Mouse (Mus musculus) lung, embryonic 14.5 days (tissue): Measurements from ENCODE around the gene Rps21. TPM values are rescaled to one million over a fixed set of nuclear protein-coding genes. Genes with fewer than 3 reads are reported as not detected.

Experiments used
- ATAC-seq: fragments of 200-750 bp; cut with Nextera tagmentation; 2 replicates; pipeline ENCODE4 v1.8.0; 2017; ENCODE audit warnings: mild to moderate bottlenecking, moderate TSS enrichment, moderate library complexity; ENCODE audit not compliant: insufficient read depth
- DNase-seq: peaks from one replicate; pipeline ENCODE4 v3.0.0-alpha.2; 2015
- H3K27ac ChIP-seq: fragments of 300-500 bp; sonication (generic); 2 replicates; pipeline ENCODE4 v1.5.1; 2014; ENCODE audit warnings: low read depth, mild to moderate bottlenecking, moderate library complexity
- H3K27me3 ChIP-seq: fragments of 300-500 bp; sonication (generic); 2 replicates; pipeline ENCODE4 v1.6.1; 2014; ENCODE audit warnings: low read length, control low read depth; ENCODE audit not compliant: insufficient read depth
- H3K36me3 ChIP-seq: fragments of 300-500 bp; sonication (generic); 2 replicates; pipeline ENCODE4 v1.6.1; 2014; ENCODE audit warnings: control low read depth; ENCODE audit not compliant: insufficient read depth
- H3K4me1 ChIP-seq: fragments of 300-500 bp; sonication (generic); 2 replicates; pipeline ENCODE4 v1.6.1; 2014; ENCODE audit warnings: antibody characterized with exemption, control low read depth; ENCODE audit not compliant: insufficient read depth
- H3K4me2 ChIP-seq: fragments of 300-500 bp; sonication (generic); 2 replicates; pipeline ENCODE4 v1.6.1; 2014; ENCODE audit warnings: mild to moderate bottlenecking
- H3K4me3 ChIP-seq: fragments of 300-500 bp; sonication (generic); 2 replicates; pipeline ENCODE4 v1.5.1; 2014; ENCODE audit warnings: low read depth, low read length
- H3K9ac ChIP-seq: fragments of 300-500 bp; sonication (generic); 2 replicates; pipeline ENCODE4 v1.6.1; 2014
- H3K9me3 ChIP-seq: fragments of 300-500 bp; sonication (generic); 2 replicates; pipeline ENCODE4 v1.6.1; 2016; ENCODE audit warnings: low read depth, low read length, control low read depth
- CTCF ChIP-seq: IDR thresholded peaks from 2 replicates; pipeline ENCODE4 v1.5.1; 2016; ENCODE audit warnings: antibody characterized with exemption, low read depth
- whole genome bisulfite sequencing: fragments of 180-500 bp; shearing (Covaris S2); extraction: QIAGEN DNeasy Blood & Tissue Kit; methylation state at CpG from one replicate; pipeline ENCODE4 v1.1.7; 2014; 5-methylcytosine and 5-hydroxymethylcytosine counted together
- polyA plus RNA-seq: library from polyadenylated mRNA; unstranded; fragments of >200 nt; fragmentation: Nextera tagmentation; extraction: Ambion mirVana; gene quantifications from 2 replicates; pipeline ENCODE4 v1.2.1, GENCODE M21; 2014

Gene Rps21
- polyA plus RNA-seq, 1 experiment from 2014 or later = 630 TPM

DNA sequence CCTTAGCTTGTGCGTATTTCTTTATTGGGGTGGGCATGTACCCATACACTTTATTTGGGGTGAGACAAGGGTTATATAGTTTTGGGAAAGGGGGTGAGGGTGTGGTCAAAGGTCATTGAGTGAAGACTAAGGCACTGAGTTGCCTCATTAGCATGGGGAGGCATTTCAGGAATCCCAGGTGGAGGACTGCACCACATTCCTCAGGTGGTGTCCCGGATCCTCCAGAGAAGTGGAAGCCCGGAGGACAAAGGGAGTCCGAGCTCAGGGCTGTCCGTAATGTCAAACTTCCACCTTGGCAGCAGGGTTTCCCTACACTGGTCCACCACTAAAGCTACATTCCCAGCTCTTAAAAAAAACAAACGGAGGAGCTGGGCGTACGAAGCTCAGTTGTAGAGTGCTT, 35.7 kb downstream of the Rps21 start:
- Histone ChIP-seq H3K27ac (peak overlapping the region; percentile 45), H3K36me3 (no peaks in the 10 kb centered on the region), H3K9ac (no peak overlapping the region), H3K27me3 (no peaks in the 10 kb centered on the region), H3K4me2 (no peak overlapping the region), H3K4me1 (peaks cover 26% of the 10 kb centered on the region), H3K9me3 (no peaks in the 10 kb centered on the region), H3K4me3 (no peak overlapping the region)
- TF ChIP-seq CTCF = no peak
- ATAC-seq (peak; percentile 7; the same call in 1 of the 2 replicates), DNase-seq (no peak)
- WGBS = 42% methylated on average over 8 of the region's 8 CpGs

DNA sequence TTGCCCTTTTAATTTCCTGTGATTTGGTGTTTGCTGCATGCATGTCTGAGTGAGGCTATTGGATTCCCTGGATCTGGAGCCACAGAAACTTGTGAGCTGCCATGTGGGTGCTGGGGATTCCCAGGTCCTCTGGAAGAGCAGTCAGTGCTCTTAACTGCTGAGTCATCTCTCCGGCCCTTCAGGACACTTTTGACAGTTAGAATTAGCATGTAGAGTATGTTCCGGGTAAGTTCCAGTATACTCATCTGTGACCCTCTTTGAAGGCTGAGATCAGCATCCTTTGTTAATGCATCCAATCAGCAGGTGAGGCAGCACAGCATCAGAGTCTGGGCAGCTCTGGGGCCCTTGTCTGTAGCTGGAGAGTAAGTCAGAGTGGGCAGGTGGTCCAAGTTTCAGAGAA, 43.1 kb downstream of the Rps21 start:
- no peak overlapping the region for H3K4me3 ChIP-seq
- H3K4me1 ChIP-seq = peaks cover 15% of the 10 kb centered on the region; the same call in 1 of the 2 replicates
- ATAC-seq (no peak), DNase-seq (no peak)
- no peak for TF ChIP-seq CTCF
- WGBS = 35% methylated on average over 2 of the region's 2 CpGs
- no peaks in the 10 kb centered on the region for H3K27me3 ChIP-seq
- H3K36me3 ChIP-seq = no peaks in the 10 kb centered on the region
- H3K9ac ChIP-seq = no peak overlapping the region
- no peak overlapping the region for H3K4me2 ChIP-seq
- H3K27ac ChIP-seq = peak overlapping the region; percentile 40; the same call in 1 of the 2 replicates
- H3K9me3 ChIP-seq = no peaks in the 10 kb centered on the region

DNA sequence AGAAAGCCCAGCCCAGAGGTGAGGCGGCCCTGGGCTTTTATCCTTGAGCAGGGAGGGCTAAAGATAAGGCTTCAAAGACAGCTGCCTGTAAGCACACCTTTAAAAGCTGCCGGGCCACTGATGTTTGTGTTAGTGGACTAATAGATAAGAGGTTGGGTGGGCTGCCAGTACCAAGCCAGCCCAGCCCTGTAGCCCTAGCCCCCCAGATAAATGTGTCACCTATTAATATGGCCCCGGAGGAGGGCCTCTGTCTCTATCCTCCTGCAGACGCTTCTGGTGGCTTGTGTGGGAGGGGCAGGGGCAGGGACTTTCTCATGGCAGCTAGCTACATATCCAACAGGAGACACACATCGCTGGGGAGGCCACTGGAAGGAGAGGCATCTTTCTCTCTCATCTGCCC, 43.6 kb downstream of the Rps21 start:
- 15% methylated on average over 5 of the region's 5 CpGs for WGBS
- Histone ChIP-seq H3K4me3 (no peak overlapping the region), H3K4me2 (no peak overlapping the region), H3K27me3 (no peaks in the 10 kb centered on the region), H3K9me3 (no peaks in the 10 kb centered on the region), H3K4me1 (peaks cover 20% of the 10 kb centered on the region; the same call in 1 of the 2 replicates), H3K36me3 (no peaks in the 10 kb centered on the region), H3K27ac (peak overlapping the region; percentile 40), H3K9ac (no peak overlapping the region)
- DNase-seq (no peak), ATAC-seq (no peak)
- no peak for TF ChIP-seq CTCF

DNA sequence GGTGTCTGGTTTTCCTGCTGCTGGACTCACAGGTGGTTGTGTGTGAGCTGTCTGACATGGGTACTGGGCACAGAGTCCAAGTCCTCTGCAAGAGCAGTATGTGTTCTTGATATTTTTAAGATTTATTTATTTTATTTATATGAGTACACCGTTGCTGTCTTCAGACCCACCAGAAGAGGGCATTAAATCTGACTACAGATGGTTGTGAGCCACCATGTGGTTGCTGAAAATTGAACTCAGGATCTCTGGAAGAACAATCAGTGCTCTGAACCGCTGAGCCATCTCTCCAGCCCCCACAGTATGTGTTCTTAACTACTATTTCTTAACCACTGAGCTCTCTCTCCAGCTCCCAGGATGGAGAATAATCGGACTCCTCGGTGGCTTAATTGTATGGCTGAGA, 45.0 kb downstream of the Rps21 start:
- Histone ChIP-seq H3K36me3 (no peaks in the 10 kb centered on the region), H3K4me3 (no peak overlapping the region), H3K9ac (no peak overlapping the region), H3K4me2 (no peak overlapping the region), H3K4me1 (peaks cover 25% of the 10 kb centered on the region), H3K27me3 (no peaks in the 10 kb centered on the region), H3K27ac (no peak overlapping the region), H3K9me3 (no peaks in the 10 kb centered on the region)
- peak; percentile 19; the same call in 1 of the 2 replicates for TF ChIP-seq CTCF
- WGBS = 80% methylated on average over 4 of the region's 4 CpGs
- no peak for DNase-seq
- ATAC-seq = no peak

DNA sequence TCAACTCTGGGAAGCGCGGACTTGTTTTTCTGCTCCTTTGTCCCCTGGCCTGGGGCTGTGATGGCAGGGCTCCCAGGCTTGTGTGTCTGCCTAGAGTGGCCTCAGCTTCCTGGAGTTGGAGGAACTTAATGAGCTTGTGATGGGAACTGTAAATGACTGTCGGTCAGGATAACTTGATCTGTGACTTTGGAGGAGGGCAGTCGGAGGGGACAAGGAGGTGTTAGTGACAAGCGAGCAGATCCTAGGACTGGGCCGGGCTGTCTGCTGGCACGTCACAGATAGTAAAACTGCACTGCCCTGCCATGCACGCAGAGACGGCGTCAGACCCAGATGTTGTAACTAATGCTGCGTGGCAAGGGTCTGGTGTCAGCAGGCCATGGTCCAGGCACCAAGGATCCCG, 46.3 kb downstream of the Rps21 start:
- H3K9me3 ChIP-seq = no peaks in the 10 kb centered on the region
- ATAC-seq = peak; percentile 87
- 31% methylated on average over 12 of the region's 12 CpGs for whole genome bisulfite sequencing
- no peaks in the 10 kb centered on the region for H3K36me3 ChIP-seq
- no peak overlapping the region for H3K4me2 ChIP-seq
- no peak overlapping the region for H3K9ac ChIP-seq
- no peaks in the 10 kb centered on the region for H3K27me3 ChIP-seq
- no peak for TF ChIP-seq CTCF
- peaks cover 34% of the 10 kb centered on the region for H3K4me1 ChIP-seq
- peak; percentile 95 for DNase-seq
- H3K27ac ChIP-seq = peak overlapping the region; percentile 94
- no peak overlapping the region for H3K4me3 ChIP-seq

DNA sequence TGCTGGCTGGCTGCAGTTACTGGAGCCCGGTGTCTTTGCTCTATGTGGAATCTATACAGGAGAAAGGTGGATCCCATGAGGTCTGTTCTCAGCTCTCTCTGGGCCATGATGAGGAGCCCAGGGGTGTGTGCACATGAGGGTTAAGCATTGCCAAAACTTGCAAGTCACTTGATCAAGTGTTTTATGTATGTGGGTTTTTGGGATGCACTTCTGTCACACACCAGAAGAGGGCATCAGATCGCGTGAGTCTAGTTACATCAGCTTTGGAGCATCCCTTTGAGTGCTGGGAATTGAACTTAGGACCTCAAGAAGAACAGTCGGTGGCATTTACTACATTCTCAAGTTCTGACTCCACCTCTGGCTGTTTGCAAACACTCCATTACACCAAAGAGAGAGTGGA, 47.4 kb downstream of the Rps21 start:
- 30% methylated on average over 4 of the region's 4 CpGs for WGBS
- peak; percentile 52 for TF ChIP-seq CTCF
- Histone ChIP-seq H3K4me1 (peaks cover 34% of the 10 kb centered on the region), H3K4me3 (no peak overlapping the region), H3K27ac (peak overlapping the region; percentile 77), H3K9me3 (no peaks in the 10 kb centered on the region), H3K27me3 (no peaks in the 10 kb centered on the region), H3K9ac (no peak overlapping the region), H3K4me2 (peak overlapping the region; percentile 24; the same call in 1 of the 2 replicates), H3K36me3 (no peaks in the 10 kb centered on the region)
- DNase-seq (peak; percentile 55), ATAC-seq (no peak)

DNA sequence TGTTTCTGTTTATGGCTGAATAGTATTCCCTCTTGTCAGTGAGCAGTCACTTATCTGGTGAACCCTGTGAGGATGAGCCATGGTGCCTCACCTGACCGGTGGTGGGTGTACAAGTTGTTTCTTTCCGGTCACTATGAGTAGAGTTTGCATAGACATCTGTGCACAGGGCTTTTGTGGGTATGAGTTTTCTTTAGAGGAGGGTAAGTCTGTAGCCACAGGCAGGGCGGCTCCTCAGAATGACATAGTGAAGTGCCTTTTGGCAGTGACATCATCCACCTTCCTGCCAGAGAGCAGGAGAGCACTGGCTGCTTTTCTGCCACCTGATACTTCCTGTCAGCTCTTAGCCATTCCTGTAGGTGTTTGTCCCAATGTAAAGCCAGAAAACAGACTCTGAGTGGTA, 48.3 kb downstream of the Rps21 start:
- H3K9ac ChIP-seq = no peak overlapping the region
- ATAC-seq (no peak), DNase-seq (no peak)
- TF ChIP-seq CTCF = no peak
- no peaks in the 10 kb centered on the region for H3K36me3 ChIP-seq
- H3K4me1 ChIP-seq = peaks cover 34% of the 10 kb centered on the region
- H3K4me2 ChIP-seq = no peak overlapping the region
- H3K27ac ChIP-seq = peak overlapping the region; percentile 87
- H3K4me3 ChIP-seq = no peak overlapping the region
- no peaks in the 10 kb centered on the region for H3K9me3 ChIP-seq
- 70% methylated on average over 3 of the region's 3 CpGs for WGBS
- no peaks in the 10 kb centered on the region for H3K27me3 ChIP-seq

DNA sequence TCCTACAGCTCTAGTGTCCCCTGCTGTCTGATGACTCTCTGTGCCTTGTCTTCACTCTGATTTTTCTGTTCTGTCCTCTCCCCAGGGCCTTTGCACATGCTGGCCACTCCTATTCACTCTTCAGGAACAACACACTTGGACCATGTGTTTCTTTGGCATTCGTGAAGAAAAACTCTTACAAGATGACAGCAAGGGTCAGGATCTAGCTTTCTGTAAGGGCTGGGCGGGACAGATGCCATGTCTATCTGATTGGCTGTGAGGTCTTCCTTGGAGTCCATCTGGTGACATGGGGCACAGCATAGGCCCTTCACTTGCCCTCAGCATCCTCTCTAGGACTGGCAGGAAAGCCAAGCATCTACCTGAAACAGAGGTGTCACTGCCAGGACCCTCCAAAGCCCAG, 48.8 kb downstream of the Rps21 start:
- Histone ChIP-seq H3K27ac (peak overlapping the region; percentile 87), H3K4me3 (no peak overlapping the region), H3K9me3 (no peaks in the 10 kb centered on the region), H3K27me3 (no peaks in the 10 kb centered on the region), H3K4me1 (peaks cover 34% of the 10 kb centered on the region), H3K36me3 (no peaks in the 10 kb centered on the region), H3K4me2 (no peak overlapping the region), H3K9ac (no peak overlapping the region)
- no peak for TF ChIP-seq CTCF
- ATAC-seq (0 out of 2 replicates have a peak, but pooled peaks have one; percentile 0), DNase-seq (peak; percentile 62)
- WGBS = 54% methylated on average over 2 of the region's 2 CpGs
